Mouse (Mus musculus) kidney, postnatal 14 days (tissue): Measurements from ENCODE around the gene Il12rb1.

Experiments
- DNase-seq: peaks from one replicate; pipeline ENCODE4 v3.0.0; 2022; ENCODE audit warnings: mixed read lengths

Il12rb1 gene

DNA sequence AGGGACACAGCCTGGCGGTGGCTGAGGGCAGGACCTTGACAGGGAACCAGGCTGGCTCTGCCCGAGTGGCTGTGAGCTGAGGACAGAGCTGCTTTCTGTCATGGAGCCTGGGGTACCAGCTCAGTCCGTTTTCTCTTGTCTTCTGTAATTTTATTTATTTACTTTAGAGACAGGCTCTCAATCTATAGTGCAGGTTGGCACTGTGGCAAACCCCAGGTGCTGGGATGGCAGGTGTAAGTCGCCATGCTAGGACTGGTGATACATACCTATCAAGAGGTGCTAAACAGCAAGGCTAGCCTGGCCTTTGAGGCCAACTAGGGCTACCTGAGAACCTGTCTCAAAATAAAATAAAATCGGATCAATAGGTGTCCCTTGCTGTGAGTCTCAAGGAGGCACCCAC, 47.8 kb downstream of the Il12rb1 start:
- DNase-seq = no peak

DNA sequence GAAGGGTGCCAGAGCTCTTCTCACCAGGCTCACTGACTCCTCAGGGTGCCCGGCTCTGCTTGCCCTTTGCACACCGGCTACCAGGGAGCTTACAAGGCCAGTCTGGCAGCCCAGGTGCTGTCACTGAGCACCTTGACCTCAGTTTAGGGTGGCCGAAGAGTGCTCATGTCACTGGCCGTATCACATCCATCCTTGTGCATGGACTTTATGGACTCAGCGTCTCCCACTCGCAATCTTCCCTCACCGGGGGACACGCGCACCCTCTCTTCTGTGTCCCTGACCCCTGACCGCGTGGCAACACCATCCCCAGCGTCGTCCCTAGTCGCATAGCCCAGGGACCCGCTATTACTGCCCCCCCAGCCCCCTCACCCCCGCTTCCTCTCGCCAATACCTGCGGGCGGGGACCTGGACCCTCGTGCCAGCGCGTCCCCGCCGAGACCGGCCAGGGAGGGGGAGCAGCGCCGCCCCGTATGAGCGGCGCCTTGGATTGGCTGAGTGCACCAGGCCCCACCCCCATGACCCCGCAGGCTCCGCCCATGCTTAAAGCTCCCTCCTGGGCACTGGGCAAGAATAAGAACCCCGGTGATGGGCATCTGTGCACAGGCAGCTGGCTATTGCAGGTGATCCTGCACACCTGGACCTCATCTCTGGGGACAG, 48.4 kb downstream of the Il12rb1 start:
- peak; percentile 85 for DNase-seq

DNA sequence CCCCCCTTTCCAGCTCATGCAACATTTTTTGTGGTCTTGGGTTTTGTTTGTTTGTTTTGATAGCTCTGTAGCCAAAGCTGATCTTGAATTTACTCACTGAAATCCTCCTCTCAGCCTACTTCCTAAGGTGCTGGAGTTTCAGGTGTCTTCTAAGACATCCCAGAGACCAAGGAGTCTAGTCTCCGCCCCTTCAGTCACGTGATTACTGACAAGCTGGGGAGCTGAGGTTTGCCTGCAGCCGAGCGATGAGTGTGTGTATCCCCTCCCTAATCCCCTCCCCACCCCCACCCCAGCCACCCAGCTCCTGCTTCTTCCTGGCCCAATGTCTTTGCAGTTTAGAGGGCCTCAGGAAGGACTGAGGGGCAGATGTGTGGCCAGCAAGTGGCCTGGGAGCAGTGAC, 49.3 kb downstream of the Il12rb1 start:
- DNase-seq = no peak

DNA sequence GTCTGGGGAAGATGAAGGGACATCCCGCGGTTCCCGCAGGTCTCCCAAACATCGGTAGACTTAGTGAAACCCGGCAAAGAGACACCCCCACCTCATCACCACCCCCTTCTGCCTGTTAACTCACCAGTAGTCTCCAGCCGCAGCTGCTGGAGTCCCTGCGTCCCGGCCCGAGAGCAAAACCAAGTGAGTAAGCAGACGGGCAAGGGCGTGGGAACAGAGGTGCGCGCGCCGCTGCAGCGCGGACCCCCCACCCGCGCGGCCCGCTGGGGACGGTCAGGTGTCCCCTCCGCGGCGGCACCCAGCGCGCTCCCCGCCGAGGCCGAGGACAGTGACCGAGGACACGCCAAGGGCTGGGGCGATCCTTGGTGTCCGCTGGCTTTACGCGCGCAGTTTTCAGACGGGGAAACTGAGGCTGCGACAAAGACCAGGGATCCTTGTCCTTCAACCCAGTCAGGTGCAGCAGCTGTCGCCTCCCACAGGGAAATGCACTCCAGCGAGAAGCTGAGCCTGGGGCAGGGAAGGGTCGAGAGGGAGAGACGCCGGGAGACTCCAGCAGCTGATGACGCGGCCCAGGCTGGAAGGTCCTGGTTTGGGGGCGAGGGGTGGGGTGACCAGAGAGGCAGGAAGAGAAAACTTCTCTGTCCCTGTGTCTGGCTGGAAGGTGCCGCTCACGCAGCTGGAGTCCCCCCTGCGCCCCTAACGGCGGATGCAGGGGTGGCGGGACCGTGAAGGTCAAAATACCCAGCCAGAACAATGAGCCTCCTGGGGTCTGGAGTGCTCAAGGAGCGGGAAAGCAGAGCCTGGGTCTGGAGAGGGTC, 54.8 kb downstream of the Il12rb1 start, which contains the start of gene Kcnn1:
Gene Kcnn1, minus strand, starts transcription at position 435 of the 818 bp plus-strand sequence.
- DNase-seq = no peak

DNA sequence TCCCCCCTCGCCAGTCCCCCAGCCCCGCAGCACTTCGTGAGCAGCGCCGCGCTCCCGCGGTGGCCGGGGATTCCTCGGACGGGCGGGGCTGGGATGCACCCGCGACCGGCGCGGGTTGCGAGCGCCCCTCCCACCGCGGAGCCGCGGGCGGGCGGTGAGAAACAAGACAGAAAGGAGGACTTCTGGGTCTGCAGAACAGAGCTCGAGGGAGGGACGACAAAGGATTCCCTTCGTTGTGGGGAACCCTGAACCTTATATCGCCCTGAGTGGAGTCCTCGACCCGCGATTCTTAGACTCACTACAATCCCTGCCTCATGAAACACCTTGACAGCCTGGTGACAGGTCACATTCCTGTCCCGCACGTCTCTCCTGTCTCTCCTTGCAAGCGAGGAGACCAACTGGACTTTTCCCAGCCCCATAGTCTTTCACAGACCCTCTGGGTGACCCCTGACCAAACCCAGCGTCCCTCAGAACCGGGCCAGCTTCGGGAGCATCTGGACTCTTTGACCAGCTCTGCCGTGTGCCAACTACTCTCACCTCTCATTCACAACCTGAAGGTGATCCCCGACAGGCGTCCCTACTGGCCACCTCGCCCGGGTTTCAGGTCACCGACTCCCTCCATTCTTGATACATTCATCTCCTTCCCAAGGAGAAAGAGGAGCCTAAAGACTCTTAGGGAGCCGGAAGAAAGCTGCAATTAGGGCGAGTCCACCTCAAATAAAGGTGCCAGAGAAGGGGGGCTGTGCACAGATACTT, 55.9 kb downstream of the Il12rb1 start:
- no peak for DNase-seq

DNA sequence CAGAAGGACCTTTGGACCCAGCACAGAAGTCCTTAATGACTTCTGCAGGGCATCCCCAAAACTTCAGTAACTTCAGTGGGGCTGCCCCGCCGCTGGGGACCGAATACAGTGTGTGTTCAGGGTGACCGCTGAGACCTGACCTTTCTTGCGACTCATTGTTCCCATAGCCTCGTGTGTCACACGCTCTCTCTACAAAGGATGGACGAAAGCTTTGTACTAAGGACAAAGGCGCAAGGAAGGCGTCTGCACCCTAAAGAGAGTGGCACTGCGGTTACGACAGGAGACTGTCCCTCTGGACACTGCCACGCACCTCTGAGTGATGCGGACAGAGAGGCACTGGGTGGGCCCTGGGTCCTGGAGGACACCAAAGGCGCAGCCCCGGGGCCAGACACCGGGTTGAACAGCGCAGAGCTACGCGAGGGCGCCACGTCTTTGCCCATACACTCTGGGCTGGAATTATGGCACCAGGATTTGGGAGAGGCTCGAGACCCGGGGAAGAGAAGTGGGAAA, 56.5 kb downstream of the Il12rb1 start:
- DNase-seq = peak; percentile 40

DNA sequence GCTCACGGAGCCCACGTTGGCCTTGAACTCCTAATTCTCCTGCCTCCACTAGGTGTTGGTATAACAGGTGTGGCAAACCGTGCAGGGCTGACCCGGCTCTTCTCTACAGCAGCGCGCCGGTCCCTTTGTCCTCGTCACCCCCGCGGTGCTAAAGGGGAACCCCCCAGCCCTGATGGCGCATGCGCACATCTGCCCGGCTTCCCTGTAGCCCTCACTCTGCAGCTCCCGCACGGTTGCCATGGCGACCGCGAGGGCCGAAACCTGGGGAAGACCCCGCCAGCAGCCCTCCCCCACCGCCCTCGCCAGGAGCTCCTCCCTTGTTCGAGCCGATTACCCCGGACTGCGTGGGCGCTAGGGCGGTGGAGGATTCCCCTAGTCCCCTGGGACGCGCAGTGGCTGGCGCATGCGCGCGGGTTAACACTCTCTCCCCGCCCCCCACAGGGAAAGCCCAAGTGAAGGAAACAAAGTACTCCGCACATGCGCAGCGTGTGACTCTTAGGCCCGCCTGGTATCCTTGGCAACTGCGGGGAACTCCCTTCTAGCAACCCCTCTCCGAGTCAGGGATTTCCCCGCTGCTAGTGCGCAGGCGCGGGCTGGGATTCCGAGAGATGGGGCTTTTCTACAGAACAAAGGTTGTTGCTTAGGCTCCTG, 57.2 kb downstream of the Il12rb1 start:
- peak; percentile 100 for DNase-seq

DNA sequence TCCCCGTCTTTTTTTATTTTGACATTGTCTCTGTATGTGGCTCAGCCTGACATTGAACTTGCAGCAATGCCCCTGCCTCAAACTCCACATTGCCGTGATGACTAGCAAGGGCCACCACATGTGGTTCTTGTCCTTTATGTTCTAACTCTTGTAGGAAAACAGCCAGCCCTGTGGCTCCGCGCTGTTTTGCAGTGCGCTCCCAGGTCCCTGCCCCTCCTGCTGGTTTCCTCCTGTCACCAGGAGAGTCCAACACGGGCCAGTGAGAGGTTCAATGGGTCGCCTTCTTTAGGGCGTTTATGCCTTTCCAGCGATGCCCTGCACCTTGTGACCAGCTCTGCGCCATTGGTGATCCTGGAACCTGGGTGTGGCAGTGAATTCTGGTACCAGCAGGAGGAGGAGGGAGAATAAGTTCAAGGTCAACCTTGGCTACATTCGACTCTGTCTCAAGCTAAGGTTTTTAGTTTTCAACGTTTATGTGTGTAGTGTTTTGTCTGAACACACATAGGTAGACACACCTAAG, 57.8 kb downstream of the Il12rb1 start:
- DNase-seq = no peak

DNA sequence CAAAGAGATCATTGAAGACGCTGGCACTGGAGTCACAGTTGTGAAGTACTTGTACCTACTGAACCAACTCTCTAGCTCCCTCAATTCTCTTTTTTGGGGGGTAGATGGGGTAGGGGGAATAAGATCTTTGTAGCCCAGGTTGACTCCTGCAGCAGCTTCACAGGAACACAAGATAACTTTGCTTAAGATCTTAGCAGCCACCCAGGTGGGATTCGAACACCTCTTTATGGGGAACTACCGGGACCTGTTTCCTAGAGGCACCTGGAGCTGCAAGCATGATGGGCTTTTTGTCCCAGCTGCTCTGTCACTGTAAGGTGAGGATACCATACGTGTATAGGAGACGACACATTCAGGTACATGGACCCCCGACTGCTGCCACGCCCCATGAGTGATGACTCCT, 58.3 kb downstream of the Il12rb1 start:
- no peak for DNase-seq

DNA sequence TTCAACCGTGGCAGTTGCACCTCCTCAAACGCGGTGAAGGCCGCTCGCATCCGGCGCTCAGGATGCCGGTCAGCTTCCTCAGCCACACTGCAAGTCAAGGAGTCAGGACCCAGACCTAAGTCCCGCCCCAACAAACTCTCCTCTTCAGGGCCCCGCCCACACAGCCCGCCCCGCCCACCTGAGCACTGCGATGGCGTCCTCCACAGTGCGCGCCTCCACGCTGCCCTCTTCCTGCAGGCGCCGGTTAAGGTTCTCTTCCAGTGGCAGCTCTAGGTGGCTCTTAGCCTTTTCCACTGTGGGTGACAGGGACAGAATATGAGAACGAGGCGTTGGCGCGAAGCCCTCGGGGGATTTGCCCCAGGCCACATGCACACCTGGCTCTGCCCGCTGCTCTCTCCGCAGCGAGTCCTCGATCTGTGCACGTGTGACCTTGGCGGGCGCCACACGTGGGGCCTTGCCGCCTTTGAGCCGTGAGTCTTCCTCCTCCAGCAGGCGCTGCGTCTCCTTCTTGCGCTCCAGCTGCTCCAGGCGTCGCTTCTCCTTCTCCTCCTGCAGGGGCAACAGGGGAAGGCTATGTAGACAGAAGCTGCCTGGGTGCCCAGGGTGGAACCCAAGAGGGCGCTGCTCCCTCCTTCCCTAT, 60.4 kb downstream of the Il12rb1 start:
- peak; percentile 85 for DNase-seq

DNA sequence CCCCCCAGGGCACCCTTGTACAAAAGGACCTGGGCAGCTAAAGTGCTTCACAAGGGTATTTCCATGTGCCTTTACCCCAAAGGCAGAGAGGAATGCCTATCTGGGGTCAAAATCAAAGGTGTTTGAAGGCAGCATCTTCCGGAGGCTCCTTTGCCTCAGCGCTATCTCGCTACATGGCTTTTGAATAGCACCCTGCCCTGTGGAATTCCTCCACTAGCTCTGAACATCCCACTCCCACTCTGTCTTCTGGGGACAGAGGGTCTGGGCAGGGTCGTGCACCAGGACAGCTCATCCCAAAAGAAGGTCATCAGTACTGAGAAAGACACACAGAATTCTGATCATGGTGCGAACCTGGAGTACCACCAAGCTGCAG, 60.9 kb downstream of the Il12rb1 start:
- no peak for DNase-seq

DNA sequence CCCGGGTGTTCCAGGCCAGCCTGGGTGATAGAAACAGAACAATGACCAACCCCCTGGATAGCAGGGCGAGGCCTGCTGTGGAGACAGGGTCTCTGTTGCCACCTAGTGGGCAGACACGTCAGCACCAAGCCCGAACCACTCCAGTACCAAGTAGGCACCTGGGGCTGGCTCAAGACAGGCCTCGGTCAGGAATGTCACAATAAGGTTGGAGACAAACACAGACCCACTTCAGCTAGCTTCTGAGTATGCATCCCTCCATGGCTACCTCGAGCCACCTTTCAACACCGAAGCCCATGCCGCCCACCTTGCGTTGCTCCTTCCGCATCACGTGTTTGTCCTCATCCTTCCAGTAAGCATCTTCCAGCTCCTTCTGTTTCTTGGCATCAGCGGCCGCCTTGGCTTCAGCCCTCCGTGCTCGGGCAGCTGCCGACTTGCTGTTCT, 61.4 kb downstream of the Il12rb1 start:
- peak; percentile 89 for DNase-seq
